Mouse (Mus musculus) gastrocnemius, postnatal 14 days (tissue): ENCODE results near the gene Ssxa1. TPM values are rescaled to one million over a fixed set of nuclear protein-coding genes. Genes with fewer than 3 reads are reported as not detected.
"Not testable (repeated sequence)": the region's sequence is repeated elsewhere in the genome, so short reads cannot be mapped to it uniquely, and the experiment has no call there.

ENCODE experiments used
- DNase-seq: peaks from one replicate; pipeline ENCODE4 v3.0.0; 2021; ENCODE audit warnings: mixed read lengths
- intact Hi-C: fragments of 180-260 bp; cut with DNase I; formaldehyde crosslinking; loops from one replicate; pipeline ENCODE4 v1.15.1; 2025; ENCODE audit warnings: low total_unique reads
- long read RNA-seq, 2 experiments: library from polyadenylated mRNA; stranded (forward); transcript quantifications; one replicate each; pipeline ENCODE4 v2.0.0; 2021
- total RNA-seq, 2 experiments: library from RNA; stranded (reverse); gene quantifications; 2 replicates each; pipeline ENCODE4 v1.2.3; 2021

Gene Ssxa1
- not detected for total RNA-seq
- long read RNA-seq, experiment 1, result 0 reads
- long read RNA-seq, experiment 2, result 0 reads

DNA sequence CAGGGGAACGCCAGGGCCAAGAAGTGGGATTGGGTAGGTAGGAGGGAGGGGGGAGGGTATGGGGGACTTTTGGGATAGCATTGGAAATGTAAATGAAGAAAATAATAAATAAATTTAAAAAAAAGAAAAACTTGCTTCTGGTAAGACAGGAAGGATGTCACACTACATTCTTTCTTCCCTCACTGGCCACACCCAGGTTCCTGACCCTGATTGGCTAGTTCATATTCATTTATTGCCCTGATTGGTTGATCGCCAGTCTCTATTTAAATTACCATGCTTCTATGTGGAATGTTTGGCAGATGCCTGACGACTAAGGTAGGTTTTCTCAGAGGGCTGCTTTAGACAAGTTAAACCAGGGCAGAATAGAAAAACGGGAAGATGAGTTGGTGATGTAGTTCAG, at the start of gene Ssxa1:
Ssxa1 (plus strand) TSS at position 301 of the 400 bp plus-strand sequence.
- intact Hi-C loops, result no loop called here
- no peak for DNase-seq

DNA sequence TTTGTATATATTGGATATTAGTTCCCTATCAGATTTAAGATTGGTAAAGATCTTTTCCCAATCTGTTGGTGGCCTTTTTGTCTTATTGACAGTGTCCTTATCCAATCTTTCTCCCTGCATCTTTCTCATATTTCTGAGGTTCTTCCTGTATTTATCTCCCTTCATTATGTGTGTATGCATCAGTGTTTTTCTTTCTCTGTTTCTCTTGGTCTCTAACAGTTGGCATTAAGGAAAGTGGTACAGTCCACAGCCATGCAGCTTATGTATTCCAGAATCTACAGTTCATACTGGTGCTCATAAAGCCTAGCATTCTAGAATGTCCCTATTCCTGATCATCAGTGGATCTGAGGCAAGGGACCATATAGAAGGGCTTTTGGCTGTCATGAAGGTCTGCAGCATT, 47.5 kb upstream of the Ssxa1 start, which contains the start of gene Spaca5:
Spaca5 (plus strand) TSS at position 301 of the 400 bp plus-strand sequence.
- intact Hi-C loops, result no loop called here

DNA sequence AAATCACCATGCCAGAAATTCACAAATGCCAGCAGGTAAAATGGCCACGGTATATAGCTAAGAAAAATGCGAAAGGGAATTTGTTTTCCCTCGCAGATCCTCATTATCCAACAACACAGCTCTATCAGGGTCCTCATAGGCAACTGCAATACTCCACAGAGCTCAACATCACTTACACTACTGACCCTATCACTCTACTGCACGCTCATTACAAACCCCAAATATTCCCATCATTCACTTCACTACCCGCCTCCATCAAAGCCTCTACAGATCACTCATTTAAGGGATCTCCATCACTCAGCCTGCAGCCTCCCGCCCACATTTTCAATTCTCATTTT, 27.0 kb upstream of the Ssxa1 start:
- DNase-seq, result no peak
- intact Hi-C loops, result no loop called here

More for the DNA sequence above, 47.5 kb upstream of the Ssxa1 start, which contains the start of gene Spaca5:
- DNase-seq, result no peak

DNA sequence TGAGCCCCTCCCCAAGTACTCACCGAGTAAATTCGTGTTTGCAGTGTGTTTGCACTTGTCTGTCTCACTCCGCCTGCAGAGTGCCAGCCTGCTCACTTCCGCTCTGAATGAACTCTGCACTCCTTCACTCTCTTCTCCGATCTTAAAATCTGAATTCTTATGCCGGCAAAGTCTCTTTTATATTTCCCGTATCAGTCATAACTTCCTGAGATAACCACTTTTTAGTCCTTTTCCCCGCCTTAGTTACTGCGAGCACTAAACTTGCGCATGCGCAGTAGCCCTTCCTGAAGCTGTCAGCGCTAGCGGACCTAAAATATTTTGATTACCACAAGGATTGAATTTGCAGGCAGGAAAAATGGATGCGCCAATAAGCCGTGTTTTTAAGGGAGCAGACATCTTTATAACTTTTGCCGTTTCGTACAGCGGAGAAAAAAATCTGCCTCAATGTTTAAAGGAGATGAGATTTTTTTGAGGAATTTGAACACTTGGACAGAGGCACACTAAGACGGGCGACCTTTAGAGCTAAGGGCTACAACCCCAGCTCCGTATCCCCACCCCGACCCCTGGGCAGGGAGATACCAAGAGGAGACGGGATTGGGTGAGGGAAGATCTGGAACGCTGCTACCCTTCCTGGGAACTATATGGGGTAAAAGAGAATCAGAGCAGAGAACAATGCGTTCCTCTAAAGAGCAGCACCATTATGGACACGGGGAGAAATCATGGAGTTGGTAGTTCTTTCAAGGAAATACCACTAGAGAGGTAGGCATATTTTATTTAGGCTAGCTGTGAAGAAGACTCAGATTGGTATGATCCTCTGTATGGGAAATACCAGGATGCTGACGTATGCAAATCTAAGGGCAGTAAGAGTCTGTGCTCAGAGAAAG, 26.4 kb upstream of the Ssxa1 start, which contains the start of gene Zfp300:
Zfp300 (minus strand) TSS at position 545 of the 884 bp plus-strand sequence.
- peak; percentile 66 for DNase-seq
- intact Hi-C loops, result no loop called here

DNA sequence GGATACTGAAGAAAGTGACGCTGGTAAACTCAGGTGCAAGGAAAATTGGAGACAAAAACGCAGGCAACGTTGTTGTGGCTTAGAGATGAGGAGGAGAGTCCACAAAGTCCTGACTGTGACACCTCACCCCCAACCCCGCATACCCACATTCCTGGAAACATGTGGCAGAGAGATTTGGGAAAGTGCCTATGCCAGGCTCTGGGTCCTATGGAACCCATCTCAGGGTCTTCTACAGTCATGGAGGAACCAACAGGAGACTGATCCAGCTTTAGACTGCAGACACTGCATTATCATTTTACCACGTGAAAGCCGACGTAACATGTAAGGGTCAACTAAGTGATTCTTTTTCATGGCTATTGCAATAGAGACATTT, 25.8 kb upstream of the Ssxa1 start:
- intact Hi-C loops, result no loop called here

DNA sequence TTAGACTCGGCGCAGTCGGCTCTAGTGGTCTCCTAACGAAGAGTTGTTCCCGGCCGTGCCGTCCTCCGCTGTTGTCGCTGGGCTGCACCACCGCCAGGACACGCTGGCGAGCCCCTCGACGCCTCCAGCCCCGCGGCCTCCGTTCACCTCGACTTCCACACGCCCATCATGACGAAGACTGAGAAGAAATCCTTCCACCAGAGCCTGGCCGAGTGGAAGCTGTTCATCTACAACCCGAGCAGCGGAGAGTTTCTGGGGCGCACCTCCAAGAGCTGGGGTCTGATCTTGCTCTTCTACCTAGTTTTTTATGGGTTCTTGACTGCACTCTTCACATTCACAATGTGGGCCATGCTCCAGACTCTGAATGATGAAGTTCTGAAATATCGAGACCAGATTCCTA, 31.1 kb downstream of the Ssxa1 start:
- DNase-seq, intact Hi-C loops: not testable (repeated sequence)

More for the DNA sequence above, 25.8 kb upstream of the Ssxa1 start:
- DNase-seq, result no peak

Other genes starting within 250 kb of the Ssxa1 start
- 1 to 10 TPM; 4.8 to 5.8 TPM for gene Timp1, start 245.7 kb upstream of the Ssxa1 start, total RNA-seq
- under 1 TPM; 0.20 to 0.29 TPM for gene Syn1, start 194.8 kb upstream of the Ssxa1 start, total RNA-seq
- gene Cfp, start 184.3 kb upstream of the Ssxa1 start, total RNA-seq, result 1 to 10 TPM; 4.3 to 4.4 TPM
- 1 to 10 TPM; 6.4 to 7.3 TPM for gene Elk1, start 165.2 kb upstream of the Ssxa1 start, total RNA-seq
- gene Uxt, start 153.8 kb upstream of the Ssxa1 start, total RNA-seq, result 10 to 100 TPM; 22.2 to 26.2 TPM
- 1 to 10 TPM; 2.1 to 2.5 TPM for gene Zfp182, start 53.5 kb upstream of the Ssxa1 start, total RNA-seq
- gene Spaca5, start 47.4 kb upstream of the Ssxa1 start, total RNA-seq, result not detected
- under 1 TPM; 0.33 to 0.53 TPM for gene Zfp300, start 26.3 kb upstream of the Ssxa1 start, total RNA-seq
- gene Gm21876, start 59.8 kb downstream of the Ssxa1 start, total RNA-seq, result not detected